Mouse (Mus musculus) CH12.LX (cell line): ENCODE results near the gene Ssbp3. TPM values are rescaled to one million over a fixed set of nuclear protein-coding genes. Genes with fewer than 3 reads are reported as not detected.

ENCODE experiments used
- DNase-seq: peaks from one replicate; pipeline ENCODE4 v3.0.0-alpha.2; 2013; ENCODE audit errors: extremely low read depth
- H3K27ac ChIP-seq: 2 replicates; pipeline ENCODE4 v1.5.1; 2012; ENCODE audit warnings: low read depth, mild to moderate bottlenecking, control low read depth, moderate library complexity; ENCODE audit not compliant: insufficient read depth
- H3K27me3 ChIP-seq: replicated peaks from 2 replicates; pipeline ENCODE3; 2012; ENCODE audit warnings: inconsistent platforms
- H3K36me3 ChIP-seq, 2 experiments: replicated peaks in 1 of 2; 2 replicates each; pipeline versions ENCODE3 to v1.6.1; 2012; ENCODE audit warnings: inconsistent platforms in 1 of 2, low read length in 1 of 2, mild to moderate bottlenecking in 1 of 2, mixed read lengths in 1 of 2, moderate library complexity in 1 of 2; ENCODE audit not compliant: control insufficient read depth in 1 of 2, insufficient read depth in 1 of 2
- H3K4me1 ChIP-seq, 2 experiments: 2 replicates each; pipeline ENCODE4 v1.6.1; 2012; ENCODE audit warnings: inconsistent platforms in 1 of 2, moderate library complexity in 1 of 2; ENCODE audit not compliant: insufficient read depth in 2 of 2, control insufficient read depth in 1 of 2
- H3K4me2 ChIP-seq: 2 replicates; pipeline ENCODE4 v1.6.1; 2012; ENCODE audit warnings: low read depth, mild to moderate bottlenecking, control low read depth; ENCODE audit not compliant: poor library complexity, insufficient read depth, severe bottlenecking
- H3K4me3 ChIP-seq, 3 experiments: fragments of 150-350 bp in 1 of 3; sonication (generic) in 1 of 3; replicated peaks in 1 of 3; 2 replicates each; pipeline versions ENCODE3 to v1.5.1; 2011 to 2012; ENCODE audit warnings: low read depth in 2 of 3, low read length in 2 of 3, mild to moderate bottlenecking in 2 of 3, moderate library complexity in 2 of 3, control low read depth in 1 of 3, improper control_type of control experiment in 1 of 3, inconsistent platforms in 1 of 3, mixed read lengths in 1 of 3; ENCODE audit not compliant: poor library complexity in 1 of 3
- H3K79me2 ChIP-seq: replicated peaks from 2 replicates; pipeline ENCODE4 v1.6.1; 2012; ENCODE audit warnings: mild to moderate bottlenecking, moderate library complexity; ENCODE audit not compliant: control insufficient read depth, poor library complexity, insufficient read depth, severe bottlenecking; ENCODE audit errors: extremely low read depth
- H3K9ac ChIP-seq: 2 replicates; pipeline ENCODE4 v1.6.1; 2012; ENCODE audit warnings: low read depth, mild to moderate bottlenecking, control low read depth, moderate library complexity; ENCODE audit not compliant: insufficient read depth
- H3K9me3 ChIP-seq: replicated peaks from 2 replicates; pipeline ENCODE3; 2012; ENCODE audit warnings: low read length, inconsistent platforms, mixed read lengths
- CHD1 ChIP-seq: IDR thresholded peaks from 2 replicates; pipeline ENCODE4 v1.6.1; 2012; ENCODE audit warnings: low read depth, low read length, improper control_type of control experiment, inconsistent platforms
- CTCF ChIP-seq, 2 experiments: IDR thresholded peaks in 1 of 2; conservative IDR thresholded peaks in 1 of 2; 2 replicates each; pipeline ENCODE4 v1.5.1; 2011 to 2012; ENCODE audit warnings: low read depth in 2 of 2, low read length in 2 of 2, improper control_type of control experiment in 1 of 2, inconsistent platforms in 1 of 2, mild to moderate bottlenecking in 1 of 2, moderate library complexity in 1 of 2
- E2F4 ChIP-seq: IDR thresholded peaks from 2 replicates; pipeline ENCODE4 v1.6.1; 2011; ENCODE audit warnings: low read depth, low read length, improper control_type of control experiment; ENCODE audit not compliant: insufficient replicate concordance
- EP300 ChIP-seq: IDR thresholded peaks from 2 replicates; pipeline ENCODE4 v1.6.1; 2011; ENCODE audit warnings: low read length, improper control_type of control experiment
- ETS1 ChIP-seq: conservative IDR thresholded peaks from 2 replicates; pipeline ENCODE4 v1.6.1; 2012; ENCODE audit warnings: low read depth, mild to moderate bottlenecking, inconsistent platforms, low read length, improper control_type of control experiment, moderate library complexity
- GABPA ChIP-seq: IDR thresholded peaks from 2 replicates; pipeline ENCODE4 v1.6.1; 2012; ENCODE audit warnings: low read depth, low read length, improper control_type of control experiment, inconsistent platforms; ENCODE audit not compliant: insufficient replicate concordance
- HCFC1 ChIP-seq: IDR thresholded peaks from 2 replicates; pipeline ENCODE4 v1.6.1; 2012; ENCODE audit warnings: low read depth, mild to moderate bottlenecking, inconsistent platforms, low read length, improper control_type of control experiment
- IRF4 ChIP-seq: IDR thresholded peaks from 2 replicates; pipeline ENCODE4 v1.6.1; 2014; ENCODE audit warnings: low read depth, mild to moderate bottlenecking, inconsistent platforms, low read length, improper control_type of control experiment
- MAZ ChIP-seq: IDR thresholded peaks from 2 replicates; pipeline ENCODE4 v1.6.1; 2012; ENCODE audit warnings: low read depth, mild to moderate bottlenecking, inconsistent platforms, low read length, improper control_type of control experiment, moderate library complexity
- MXI1 ChIP-seq: IDR thresholded peaks from 2 replicates; pipeline ENCODE4 v1.6.1; 2011; ENCODE audit warnings: mild to moderate bottlenecking, low read depth, low read length, improper control_type of control experiment
- NRF1 ChIP-seq: IDR thresholded peaks from 2 replicates; pipeline ENCODE4 v1.6.1; 2014; ENCODE audit warnings: low read depth, mild to moderate bottlenecking, inconsistent platforms, low read length, improper control_type of control experiment, moderate library complexity
- PAX5 ChIP-seq: IDR thresholded peaks from 2 replicates; pipeline ENCODE4 v1.6.1; 2012; ENCODE audit warnings: low read length, inconsistent platforms, mixed read lengths
- POLR2AphosphoS2 ChIP-seq: IDR thresholded peaks from 2 replicates; pipeline ENCODE4 v1.6.1; 2011; ENCODE audit warnings: low read depth, low read length, improper control_type of control experiment
- SIN3A ChIP-seq: IDR thresholded peaks from 2 replicates; pipeline ENCODE4 v1.6.1; 2012; ENCODE audit warnings: low read length, improper control_type of control experiment, inconsistent platforms
- TBP ChIP-seq: conservative IDR thresholded peaks from 2 replicates; pipeline ENCODE4 v1.6.1; 2011; ENCODE audit warnings: low read depth, low read length, improper control_type of control experiment
- ZC3H11A ChIP-seq: IDR thresholded peaks from 2 replicates; pipeline ENCODE4 v1.6.1; 2012; ENCODE audit warnings: low read depth, mild to moderate bottlenecking, inconsistent platforms, low read length, improper control_type of control experiment
- ZMIZ1 ChIP-seq: IDR thresholded peaks from 2 replicates; pipeline ENCODE4 v1.6.1; 2012; ENCODE audit warnings: low read depth, mild to moderate bottlenecking, inconsistent platforms, low read length, improper control_type of control experiment
- dilution Hi-C: fragments of 300-500 bp; cut with MboI; formaldehyde crosslinking; loops from 2 replicates; pipeline ENCODE4 v1.14.3; 2020; ENCODE audit warnings: low sequenced_read_pairs; ENCODE audit not compliant: extremely low pct_unique_long_range_greater_than_20kb, extremely low pct_ligation_motif_present
- in situ Hi-C: fragments of 300-500 bp; cut with MboI; formaldehyde crosslinking; loops from 3 replicates; pipeline ENCODE4 v1.14.3; 2019; ENCODE audit warnings: low sequenced_read_pairs, low pct_ligation_motif_present, low pct_unique_long_range_greater_than_20kb, mixed read lengths
- polyA plus RNA-seq: library from polyadenylated mRNA; unstranded; fragments of >175 nt; gene quantifications from 2 replicates; pipeline ENCODE4 v1.2.1, GENCODE M21; 2012; ENCODE audit warnings: low read depth; ENCODE audit not compliant: insufficient read length
- total RNA-seq, 2 experiments: library from RNA; depleted of rRNA; stranded (reverse); fragments of 300-350 nt in 1 of 2; fragments of >200 nt in 1 of 2; gene quantifications; 2 replicates each; pipeline ENCODE4 v1.2.3; 2012 to 2014

Ssbp3 gene
- total and polyA plus RNA-seq, 3 experiments, result 32.4 to 129 (median 76.5) TPM

DNA sequence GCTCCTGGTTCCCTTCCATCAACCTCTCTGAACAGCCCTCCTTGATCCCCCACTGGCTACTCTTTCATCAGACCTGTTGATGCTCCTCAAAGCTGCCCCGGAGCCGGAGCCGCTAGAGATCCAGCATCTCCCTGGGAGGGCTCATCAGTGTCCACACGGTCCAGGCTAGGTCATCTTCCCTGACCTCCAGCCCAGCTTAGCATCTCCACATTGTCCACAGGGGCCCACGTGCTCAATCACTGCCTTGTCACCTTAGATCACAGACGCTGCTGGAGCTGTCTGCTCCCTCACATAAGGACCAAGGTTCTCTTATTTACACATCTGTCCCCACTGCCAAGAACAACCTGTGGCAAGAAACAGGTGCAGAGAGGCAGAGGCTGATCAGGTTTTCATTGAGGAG is 9.8 kb upstream of the Ssbp3 start:
- H3K4me1 ChIP-seq, result peaks cover 4 to 8% of the 10 kb centered on the region in 2 experiments
- no peak for TF ChIP-seq ZMIZ1
- no peak for TF ChIP-seq NRF1
- TF ChIP-seq IRF4, result no peak
- TF ChIP-seq SIN3A, result no peak
- TF ChIP-seq GABPA, result no peak
- no peak for TF ChIP-seq E2F4
- no peak for TF ChIP-seq TBP
- no peak for TF ChIP-seq MXI1
- TF ChIP-seq CTCF (conservative IDR thresholded peaks at IDR 0.05 in 1 of 2, IDR thresholded peaks at IDR 0.05 in 1 of 2; ENCODE audit: low read depth in 2 of 2, low read length in 2 of 2), result no peak
- H3K27ac ChIP-seq, result no peak overlapping the region
- H3K79me2 ChIP-seq, result no peaks in the 10 kb centered on the region
- no peak overlapping the region for H3K9ac ChIP-seq
- H3K27me3 ChIP-seq, result peaks cover 25% of the 10 kb centered on the region
- in situ Hi-C loops, result loop anchor here (5.0 kb wide), 2 partner anchors 38 to 87 kb away; no protein-coding TSS in a partner anchor
- H3K4me3 ChIP-seq, result no peak overlapping the region
- no peak overlapping the region for H3K4me2 ChIP-seq
- H3K9me3 ChIP-seq, result no peaks in the 10 kb centered on the region
- dilution Hi-C loops, result no loop called here
- H3K36me3 ChIP-seq, result no peaks in the 10 kb centered on the region
- no peak for DNase-seq

DNA sequence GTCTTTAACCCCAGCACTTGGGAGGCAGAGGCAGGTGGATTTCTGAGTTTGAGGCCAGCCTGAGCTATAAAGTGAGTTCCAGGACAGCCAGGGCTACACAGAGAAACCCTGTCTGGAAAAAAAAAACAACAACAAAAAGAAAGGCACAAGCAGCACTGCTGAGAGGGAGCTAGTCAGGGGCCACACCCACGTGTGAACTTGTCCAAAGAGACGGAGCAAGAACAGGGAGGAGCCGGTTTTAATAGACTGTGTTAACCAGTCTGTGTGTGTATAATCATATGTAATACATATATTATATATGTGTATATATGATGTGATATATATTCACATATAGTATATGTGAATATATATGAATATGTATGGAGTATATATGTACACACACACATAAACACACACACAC is 8.9 kb upstream of the Ssbp3 start:
- Histone ChIP-seq H3K27ac (no peak overlapping the region), H3K4me3 (no peak overlapping the region), H3K36me3 (no peaks in the 10 kb centered on the region), H3K9me3 (no peaks in the 10 kb centered on the region), H3K9ac (no peak overlapping the region)
- no peak for DNase-seq
- in situ Hi-C loops (loop anchor here (5.0 kb wide), 2 partner anchors 39 to 86 kb away; no protein-coding TSS in a partner anchor), dilution Hi-C loops (no loop called here)
- TF ChIP-seq POLR2AphosphoS2 (no peak), CHD1 (no peak), E2F4 (no peak), CTCF (conservative IDR thresholded peaks at IDR 0.05 in 1 of 2, IDR thresholded peaks at IDR 0.05 in 1 of 2; ENCODE audit: low read depth in 2 of 2, low read length in 2 of 2) (no peak), PAX5 (no peak), ETS1 (no peak), HCFC1 (no peak), EP300 (no peak), ZC3H11A (no peak), MAZ (no peak)
- TF ChIP-seq, all 38 proteins: peak for 0
- no peak overlapping the region for H3K4me2 ChIP-seq
- peaks cover 4 to 10% of the 10 kb centered on the region in 2 experiments for H3K4me1 ChIP-seq
- peaks cover 25% of the 10 kb centered on the region for H3K27me3 ChIP-seq
- no peaks in the 10 kb centered on the region for H3K79me2 ChIP-seq
